Mouse (Mus musculus): ENCODE results near the gene Pdpk1. TPM values are rescaled to one million over a fixed set of nuclear protein-coding genes. Genes with fewer than 3 reads are reported as not detected.
"Not testable (repeated sequence)": the region's sequence is repeated elsewhere in the genome, so short reads cannot be mapped to it uniquely, and the experiment has no call there.

Gene Pdpk1
- polyA plus RNA-seq, 1 experiment from 2014 or later = 32.6 TPM

GRCm38 (mm10) chr17:24137226-24137880, 13.4 kb downstream of the Pdpk1 start:
- H3K27me3 ChIP-seq (ENCODE audit: poor library complexity, severe bottlenecking) = no peaks in the 10 kb centered on the region

GRCm38 (mm10) chr17:24134062-24134461, 16.7 kb downstream of the Pdpk1 start:
- Histone ChIP-seq H3K4me1 (no peaks in the 10 kb centered on the region), H3K4me3 (no peak overlapping the region), H3K36me3 (replicated peaks) (peaks cover 9% of the 10 kb centered on the region; the same call in 1 of the 2 replicates), H3K9me3 (no peaks in the 10 kb centered on the region), H3K27me3 (ENCODE audit: poor library complexity, severe bottlenecking) (no peaks in the 10 kb centered on the region), H3K27ac (no peak overlapping the region)
- DNase-seq (ENCODE audit: extremely low spot score, low spot score) = no peak

More at GRCm38 (mm10) chr17:24137226-24137880, 13.4 kb downstream of the Pdpk1 start:
- Histone ChIP-seq H3K27ac (no peak overlapping the region), H3K4me1 (peaks cover 18% of the 10 kb centered on the region), H3K4me3 (no peak overlapping the region), H3K9me3 (no peaks in the 10 kb centered on the region), H3K36me3 (replicated peaks) (peaks cover 9% of the 10 kb centered on the region; the same call in 1 of the 2 replicates)
- WGBS = 94% methylated on average over 2 of the region's 2 CpGs
- DNase-seq (ENCODE audit: extremely low spot score, low spot score) = no peak

GRCm38 (mm10) chr17:24132919-24133318, 17.8 kb downstream of the Pdpk1 start:
- WGBS = 87% methylated on average over 4 of the region's 4 CpGs
- H3K27ac ChIP-seq; H3K4me3 ChIP-seq; H3K27me3 ChIP-seq (ENCODE audit: poor library complexity, severe bottlenecking); H3K4me1 ChIP-seq; H3K9me3 ChIP-seq; H3K36me3 ChIP-seq (replicated peaks); DNase-seq (ENCODE audit: extremely low spot score, low spot score): not testable (repeated sequence)

- Histone ChIP-seq H3K4me3 (no peak overlapping the region), H3K9me3 (no peaks in the 10 kb centered on the region), H3K4me1 (no peaks in the 10 kb centered on the region), H3K36me3 (replicated peaks) (peaks cover 9% of the 10 kb centered on the region; the same call in 1 of the 2 replicates), H3K27me3 (ENCODE audit: poor library complexity, severe bottlenecking) (no peaks in the 10 kb centered on the region), H3K27ac (no peak overlapping the region)
- DNase-seq (ENCODE audit: extremely low spot score, low spot score) = no peak
- 95% methylated on average over 3 of the region's 3 CpGs for WGBS
Measured at GRCm38 (mm10) chr17:24131570-24131969, 19.2 kb downstream of the Pdpk1 start.

- H3K27me3 ChIP-seq (ENCODE audit: poor library complexity, severe bottlenecking); DNase-seq (ENCODE audit: extremely low spot score, low spot score); H3K27ac ChIP-seq; H3K4me1 ChIP-seq; H3K4me3 ChIP-seq; H3K36me3 ChIP-seq (replicated peaks); H3K9me3 ChIP-seq: not testable (repeated sequence)
- WGBS = 83% methylated on average over 4 of the region's 4 CpGs
Measured at GRCm38 (mm10) chr17:24129246-24129645, 21.5 kb downstream of the Pdpk1 start.

GRCm38 (mm10) chr17:24127592-24127991, 23.1 kb downstream of the Pdpk1 start:
- Histone ChIP-seq H3K36me3 (replicated peaks) (0 out of 2 replicates have a peak, but pooled peaks cover 2% of the 10 kb centered on the region), H3K4me3 (no peak overlapping the region), H3K4me1 (no peaks in the 10 kb centered on the region), H3K27me3 (ENCODE audit: poor library complexity, severe bottlenecking) (no peaks in the 10 kb centered on the region), H3K9me3 (no peaks in the 10 kb centered on the region), H3K27ac (no peak overlapping the region)
- WGBS = 80% methylated on average over 1 of the region's 1 CpGs
- no peak for DNase-seq (ENCODE audit: extremely low spot score, low spot score)

- Histone ChIP-seq H3K4me1 (no peaks in the 10 kb centered on the region), H3K36me3 (replicated peaks) (no peaks in the 10 kb centered on the region), H3K4me3 (no peak overlapping the region), H3K27me3 (ENCODE audit: poor library complexity, severe bottlenecking) (no peaks in the 10 kb centered on the region), H3K9me3 (no peaks in the 10 kb centered on the region), H3K27ac (no peak overlapping the region)
- 82% methylated on average over 3 of the region's 3 CpGs for WGBS
- DNase-seq (ENCODE audit: extremely low spot score, low spot score) = no peak
Measured at GRCm38 (mm10) chr17:24126801-24127200, 23.9 kb downstream of the Pdpk1 start.

- no peaks in the 10 kb centered on the region for H3K27me3 ChIP-seq (ENCODE audit: poor library complexity, severe bottlenecking)
- H3K4me3 ChIP-seq = no peak overlapping the region
- DNase-seq (ENCODE audit: extremely low spot score, low spot score) = no peak
- H3K27ac ChIP-seq = no peak overlapping the region
- no peaks in the 10 kb centered on the region for H3K4me1 ChIP-seq
- H3K36me3 ChIP-seq (replicated peaks) = no peaks in the 10 kb centered on the region
- no peaks in the 10 kb centered on the region for H3K9me3 ChIP-seq
- 88% methylated on average over 3 of the region's 3 CpGs for WGBS
Measured at GRCm38 (mm10) chr17:24119446-24119845, 31.3 kb downstream of the Pdpk1 start.

- peaks cover 25% of the 10 kb centered on the region for H3K36me3 ChIP-seq (replicated peaks)
- DNase-seq (ENCODE audit: extremely low spot score, low spot score) = no peak
- no peaks in the 10 kb centered on the region for H3K9me3 ChIP-seq
- no peak overlapping the region for H3K27ac ChIP-seq
- no peaks in the 10 kb centered on the region for H3K4me1 ChIP-seq
- no peak overlapping the region for H3K4me3 ChIP-seq
- no peaks in the 10 kb centered on the region for H3K27me3 ChIP-seq (ENCODE audit: poor library complexity, severe bottlenecking)
- 94% methylated on average over 4 of the region's 4 CpGs for WGBS
Measured at GRCm38 (mm10) chr17:24113031-24113430, 37.7 kb downstream of the Pdpk1 start.

- no peak overlapping the region for H3K27ac ChIP-seq
- peaks cover 36% of the 10 kb centered on the region for H3K36me3 ChIP-seq (replicated peaks)
- no peaks in the 10 kb centered on the region for H3K4me1 ChIP-seq
- no peak overlapping the region for H3K4me3 ChIP-seq
- DNase-seq (ENCODE audit: extremely low spot score, low spot score) = no peak
- 94% methylated on average over 1 of the region's 1 CpGs for WGBS
- H3K9me3 ChIP-seq = no peaks in the 10 kb centered on the region
- no peaks in the 10 kb centered on the region for H3K27me3 ChIP-seq (ENCODE audit: poor library complexity, severe bottlenecking)
Measured at GRCm38 (mm10) chr17:24111256-24111655, 39.5 kb downstream of the Pdpk1 start.

GRCm38 (mm10) chr17:24108896-24109295, 41.8 kb downstream of the Pdpk1 start:
- Histone ChIP-seq H3K27ac (no peak overlapping the region), H3K4me3 (no peak overlapping the region), H3K4me1 (no peaks in the 10 kb centered on the region), H3K27me3 (ENCODE audit: poor library complexity, severe bottlenecking) (no peaks in the 10 kb centered on the region), H3K36me3 (replicated peaks) (peaks cover 55% of the 10 kb centered on the region), H3K9me3 (no peaks in the 10 kb centered on the region)
- no peak for DNase-seq (ENCODE audit: extremely low spot score, low spot score)
- WGBS = 86% methylated on average over 1 of the region's 1 CpGs

- no peaks in the 10 kb centered on the region for H3K4me1 ChIP-seq
- no peaks in the 10 kb centered on the region for H3K27me3 ChIP-seq (ENCODE audit: poor library complexity, severe bottlenecking)
- 83% methylated on average over 2 of the region's 2 CpGs for WGBS
- no peaks in the 10 kb centered on the region for H3K9me3 ChIP-seq
- H3K4me3 ChIP-seq = no peak overlapping the region
- H3K27ac ChIP-seq = no peak overlapping the region
- peaks cover 75% of the 10 kb centered on the region for H3K36me3 ChIP-seq (replicated peaks)
- no peak for DNase-seq (ENCODE audit: extremely low spot score, low spot score)
Measured at GRCm38 (mm10) chr17:24105111-24105510, 45.6 kb downstream of the Pdpk1 start.

GRCm38 (mm10) chr17:24098354-24098753, 52.4 kb downstream of the Pdpk1 start:
- no peaks in the 10 kb centered on the region for H3K4me1 ChIP-seq
- H3K4me3 ChIP-seq = no peak overlapping the region
- no peak for DNase-seq (ENCODE audit: extremely low spot score, low spot score)
- no peaks in the 10 kb centered on the region for H3K9me3 ChIP-seq
- WGBS = 98% methylated on average over 4 of the region's 4 CpGs
- no peak overlapping the region for H3K27ac ChIP-seq
- H3K27me3 ChIP-seq (ENCODE audit: poor library complexity, severe bottlenecking) = no peaks in the 10 kb centered on the region
- H3K36me3 ChIP-seq (replicated peaks) = peaks cover 76% of the 10 kb centered on the region

- 91% methylated on average over 1 of the region's 1 CpGs for WGBS
- no peak for DNase-seq (ENCODE audit: extremely low spot score, low spot score)
- Histone ChIP-seq H3K9me3 (no peaks in the 10 kb centered on the region), H3K27ac (no peak overlapping the region), H3K36me3 (replicated peaks) (peaks cover 82% of the 10 kb centered on the region), H3K4me1 (no peaks in the 10 kb centered on the region), H3K27me3 (ENCODE audit: poor library complexity, severe bottlenecking) (no peaks in the 10 kb centered on the region), H3K4me3 (no peak overlapping the region)
Measured at GRCm38 (mm10) chr17:24090575-24090974, 60.1 kb downstream of the Pdpk1 start.

Data from forebrain, embryonic 10.5 days (tissue).